ENCODE assay signal across 12 mouse cellular contexts in genomic region chr2:68369080-68369479, GRCm38 (mm10).
"Had no signal": no experiment of that assay in that cellular context is flagged by ENCODE, and none has a peak within 500 bp of the region (broad histone marks: within the 10 kb centered on the region; RNA-seq: fewer than 3 reads in every experiment).

No protein-coding gene starts in this region.

- H3K4me3 ChIP-seq: layer of hippocampus, adult 2 months; left cerebral cortex, adult 2 months; limb, embryonic 10.5 days had no signal

- ATAC-seq: midbrain, embryonic 16.5 days had no signal

- H3K27ac ChIP-seq: limb, embryonic 10.5 days; stomach, postnatal 0 days had no signal

- DNase-seq: kidney, postnatal 10 days; kidney, postnatal 4 days; lung, embryonic 14.5 days; lung, postnatal 10 days; lung, postnatal 4 days; right cerebral cortex, adult 18-20 months; thymus, postnatal 4 days had no signal
